Mouse (Mus musculus) brain, adult 10 weeks (tissue): ENCODE data around the gene Trim10. TPM values are rescaled to one million over a fixed set of nuclear protein-coding genes. Genes with fewer than 3 reads are reported as not detected.

ENCODE experiments used
- polyA plus RNA-seq: library from polyadenylated mRNA; stranded (reverse); fragments of 350-450 nt; fragmentation: Illumina TruSeq; extraction: RNeasy Lipid Tissue Mini Kit (QIAGEN cat#74804); gene quantifications from one replicate; pipeline ENCODE4 v1.2.3, GENCODE M21; 2015; ENCODE audit warnings: low read depth, low replicate concordance

Gene Trim10
- polyA plus RNA-seq, result not detected

GRCm38 (mm10) chr17:36869284-36869954 is at the start of gene Trim10:
TSS of gene Trim10 (plus strand) at chr17:36869574.

GRCm38 (mm10) chr17:36836874-36837647 is 32.3 kb upstream of the Trim10 start, which contains the start of gene Trim26:
TSS of gene Trim26 (plus strand) at chr17:36837134.

GRCm38 (mm10) chr17:36866719-36867527 is 2.5 kb upstream of the Trim10 start, which contains the start of gene Trim15:
TSS of gene Trim15 (minus strand) at chr17:36867210.

GRCm38 (mm10) chr17:36890073-36890903 is 20.9 kb downstream of the Trim10 start, which contains the start of gene Trim40:
TSS of gene Trim40 (minus strand) at chr17:36890123.

GRCm38 (mm10) chr17:36897552-36898205 is 28.3 kb downstream of the Trim10 start, which contains the start of gene Trim31:
TSS of gene Trim31 (plus strand) at chr17:36898118.

Other genes starting within 250 kb of the Trim10 start
- gene H2-M9, start 226.9 kb upstream of the Trim10 start, polyA plus RNA-seq, result not detected
- not detected for gene H2-M1, start 197.4 kb upstream of the Trim10 start, polyA plus RNA-seq
- gene H2-M10.5, start 96.7 kb upstream of the Trim10 start, polyA plus RNA-seq, result not detected
- gene H2-M10.6, start 57.4 kb upstream of the Trim10 start, polyA plus RNA-seq, result not detected
- gene Trim26, start 32.4 kb upstream of the Trim10 start, polyA plus RNA-seq, result 18.4 TPM
- not detected for gene Trim15, start 2.4 kb upstream of the Trim10 start, polyA plus RNA-seq
- 0.42 TPM for gene Trim40, start 20.5 kb downstream of the Trim10 start, polyA plus RNA-seq
- not detected for gene Trim31, start 28.5 kb downstream of the Trim10 start, polyA plus RNA-seq
- gene Rnf39, start 73.3 kb downstream of the Trim10 start, polyA plus RNA-seq, result 5.6 TPM
- 197 TPM for gene Ppp1r11, start 82.2 kb downstream of the Trim10 start, polyA plus RNA-seq
- gene Znrd1, start 89.0 kb downstream of the Trim10 start, polyA plus RNA-seq, result 60.3 TPM
- gene Znrd1as, start 89.0 kb downstream of the Trim10 start, polyA plus RNA-seq, result 8.0 TPM
- 0.74 TPM for gene 2410137M14Rik, start 111.7 kb downstream of the Trim10 start, polyA plus RNA-seq
- gene H2-M5, start 120.0 kb downstream of the Trim10 start, polyA plus RNA-seq, result 1.2 TPM
- 12.3 TPM for gene Zfp57, start 131.6 kb downstream of the Trim10 start, polyA plus RNA-seq
- 122 TPM for gene Mog, start 153.8 kb downstream of the Trim10 start, polyA plus RNA-seq
- 529 TPM for gene Gabbr1, start 176.4 kb downstream of the Trim10 start, polyA plus RNA-seq
- not detected for gene Olfr90, start 218.9 kb downstream of the Trim10 start, polyA plus RNA-seq
- gene Olfr91, start 228.7 kb downstream of the Trim10 start, polyA plus RNA-seq, result not detected